Mouse (Mus musculus) frontal cortex, postnatal 36 days (tissue): Measurements from ENCODE around the gene Faf1.

Source experiments
- DNase-seq, 2 experiments: peaks; one replicate each; pipeline ENCODE4 v3.0.0; 2022; ENCODE audit warnings: low spot score in 2 of 2

Faf1 gene

GRCm38 (mm10) chr4:109904487-109904886 is 228.1 kb downstream of the Faf1 start:
- no peak for DNase-seq

GRCm38 (mm10) chr4:109929058-109929457 is 252.7 kb downstream of the Faf1 start:
- no peak for DNase-seq

GRCm38 (mm10) chr4:109930445-109930844 is 254.1 kb downstream of the Faf1 start:
- no peak for DNase-seq

- DNase-seq = no peak
Observed at GRCm38 (mm10) chr4:109930935-109931334, 254.5 kb downstream of the Faf1 start.

DNA sequence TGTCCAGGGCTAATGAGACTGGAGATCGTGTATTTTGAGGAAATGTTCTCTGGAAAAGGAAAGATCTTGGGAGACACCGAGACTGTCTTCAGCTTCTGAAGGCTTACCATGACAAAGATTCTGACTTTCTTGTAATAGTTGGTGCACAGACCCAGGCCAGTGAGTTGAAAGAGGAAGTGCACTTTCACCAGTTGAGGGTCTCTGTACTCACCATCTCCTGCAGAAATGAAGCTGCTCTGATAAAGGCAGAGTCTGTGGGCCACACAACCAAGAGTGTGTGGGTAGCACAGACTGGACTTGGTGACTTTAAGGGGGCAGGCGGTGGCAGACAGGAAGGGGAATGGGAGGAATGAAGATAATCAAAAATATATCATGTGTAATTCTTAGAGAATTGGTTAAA is 260.2 kb downstream of the Faf1 start:
- no peak for DNase-seq

GRCm38 (mm10) chr4:109939291-109939690 is 262.9 kb downstream of the Faf1 start:
- no peak for DNase-seq

DNA sequence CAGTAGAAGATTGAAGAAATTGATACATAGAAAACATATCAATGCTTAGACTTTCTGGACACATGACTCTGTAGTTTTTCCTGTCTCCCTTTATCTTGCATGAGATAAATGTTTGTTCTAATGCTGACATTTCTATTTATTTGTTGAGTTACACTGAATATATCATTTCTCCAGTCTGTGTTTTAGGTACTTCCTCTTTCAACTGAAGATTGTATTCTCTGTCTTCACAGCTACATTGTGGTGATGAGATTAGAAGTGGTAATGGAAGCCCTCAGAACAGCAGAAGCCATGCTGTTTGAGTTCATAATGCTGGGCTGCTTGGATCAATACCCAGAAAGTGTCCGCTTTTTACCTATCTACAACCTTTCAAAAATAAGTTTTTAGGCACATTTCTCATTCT is 269.2 kb downstream of the Faf1 start:
- no peak for DNase-seq

DNA sequence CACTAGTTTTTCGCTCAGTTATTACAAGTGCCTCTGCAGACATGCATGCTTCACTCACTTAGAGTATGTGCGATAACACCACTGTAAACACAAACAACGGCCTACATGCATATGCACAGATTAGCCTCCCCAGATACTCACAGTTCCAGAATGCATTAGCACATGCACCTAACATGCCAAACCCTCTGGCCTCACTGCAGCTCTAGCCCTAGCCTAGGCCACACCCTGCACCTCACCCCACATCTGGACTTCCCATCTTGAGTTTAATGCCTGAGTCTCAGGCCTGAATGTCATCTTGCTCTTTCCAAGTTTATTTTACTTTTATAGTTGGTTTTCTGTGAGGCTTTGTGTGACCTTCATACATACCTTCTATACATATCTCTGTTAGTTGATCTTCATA is 272.9 kb downstream of the Faf1 start:
- DNase-seq = no peak

DNA sequence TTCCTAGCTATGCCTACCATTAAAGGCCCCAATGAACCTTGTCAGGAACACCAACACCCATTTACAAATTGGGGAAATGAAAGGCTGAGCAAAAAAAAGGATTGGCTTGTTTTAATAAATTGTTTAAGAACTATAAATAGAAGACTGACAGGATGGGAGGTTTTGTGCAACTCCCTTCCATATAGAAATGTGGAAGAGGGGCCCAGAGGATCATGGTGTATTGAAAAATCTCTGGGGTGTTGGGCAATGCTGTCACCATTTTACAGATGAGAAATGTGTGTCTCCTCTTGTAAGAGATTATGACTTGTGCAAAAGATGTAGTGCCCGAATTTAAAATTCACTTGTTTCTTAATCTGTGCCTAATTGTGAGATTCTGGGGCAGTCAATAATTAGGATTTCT is 277.1 kb downstream of the Faf1 start:
- no peak for DNase-seq

- DNase-seq = no peak
Observed at GRCm38 (mm10) chr4:109960201-109960935, 284.0 kb downstream of the Faf1 start.

- no peak for DNase-seq
Observed at GRCm38 (mm10) chr4:109963570-109964279, 287.3 kb downstream of the Faf1 start.

DNA sequence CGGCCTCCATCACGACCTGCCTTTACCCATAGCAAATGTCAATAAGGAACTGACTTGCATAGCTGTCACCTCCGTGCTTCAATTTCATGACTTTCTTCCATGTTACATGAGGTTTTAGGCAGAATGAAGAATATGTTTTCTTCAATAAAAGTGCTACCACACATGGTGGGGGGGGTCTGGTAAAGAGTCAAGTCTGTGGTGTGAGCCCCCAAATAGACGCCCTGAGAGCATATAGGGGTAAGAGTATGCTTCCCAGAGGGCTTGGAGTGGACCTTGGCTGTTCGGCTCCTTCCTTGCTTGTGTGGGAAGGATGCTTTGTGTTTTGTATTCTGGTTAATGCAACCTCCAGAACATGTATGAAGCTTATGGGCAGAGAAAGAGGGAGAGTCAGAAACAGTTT is 293.2 kb downstream of the Faf1 start:
- no peak for DNase-seq

DNA sequence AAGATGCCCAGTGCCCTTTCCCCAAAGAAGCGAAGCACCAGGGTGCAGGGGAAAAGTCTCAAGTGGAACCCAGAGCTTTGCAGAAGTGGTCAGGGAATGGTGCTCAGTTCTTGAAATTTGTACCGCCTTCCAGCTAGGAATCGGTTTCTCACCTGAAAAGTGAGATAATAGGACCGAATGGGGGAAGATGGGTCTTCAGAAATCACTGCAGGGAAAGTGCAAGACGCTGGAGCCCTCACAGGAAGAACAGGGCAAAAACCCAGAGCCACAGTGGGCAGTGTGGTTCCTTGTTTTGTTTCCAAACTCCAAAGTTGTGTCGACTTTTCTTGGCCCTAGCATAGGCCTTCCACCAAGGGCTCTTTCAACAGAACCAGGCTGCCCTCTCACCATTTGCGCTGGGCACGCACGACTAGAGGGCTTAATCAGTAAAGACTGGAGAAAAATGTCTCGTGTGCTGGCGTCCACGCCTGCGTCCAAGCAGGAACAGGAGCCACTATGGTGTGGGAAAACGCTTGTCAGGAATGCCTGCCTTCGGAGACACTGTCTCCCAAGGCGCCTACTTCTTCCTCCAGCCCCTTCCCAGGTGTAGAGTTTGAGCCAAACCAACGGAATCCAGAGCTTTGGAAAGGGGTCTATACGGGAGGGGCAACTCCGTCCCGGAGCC is 297.7 kb downstream of the Faf1 start:
- no peak for DNase-seq

DNA sequence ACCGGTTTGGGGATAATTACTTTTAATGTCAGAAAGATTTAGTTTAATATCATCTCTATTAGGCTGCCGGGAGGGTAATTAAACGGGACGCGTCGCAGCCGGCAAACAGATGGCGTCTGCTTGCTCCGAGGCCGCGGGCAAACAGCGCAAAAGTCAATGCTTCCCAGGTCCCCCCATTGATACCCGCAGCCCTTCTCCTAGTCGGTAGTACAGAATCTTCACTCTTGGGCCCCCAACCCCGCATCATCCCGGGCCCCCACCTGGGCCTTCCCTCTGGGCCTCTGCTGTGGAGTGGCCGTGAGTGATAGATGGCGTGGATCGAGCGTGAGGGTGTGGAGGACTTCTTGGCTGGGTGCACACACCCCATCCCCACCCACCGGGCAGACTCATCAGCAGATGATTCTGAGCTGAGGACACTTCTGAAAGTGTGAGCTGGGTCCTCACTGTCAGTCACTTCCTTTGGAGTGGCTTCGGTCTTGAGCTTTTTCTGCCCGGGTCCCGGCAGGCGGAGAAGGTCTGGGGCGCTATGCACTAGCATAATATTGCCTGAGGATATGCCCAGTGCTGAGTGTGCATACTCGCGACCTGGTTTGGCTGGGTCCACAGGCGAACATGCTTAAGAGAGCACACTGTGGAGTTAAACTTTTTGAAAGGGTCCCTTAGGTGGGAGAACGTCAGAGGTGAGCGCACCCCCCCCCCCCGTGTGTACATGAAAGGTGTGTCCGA is 298.4 kb downstream of the Faf1 start:
- DNase-seq = no peak

- no peak for DNase-seq
Observed at GRCm38 (mm10) chr4:109975381-109976240, 299.2 kb downstream of the Faf1 start.

DNA sequence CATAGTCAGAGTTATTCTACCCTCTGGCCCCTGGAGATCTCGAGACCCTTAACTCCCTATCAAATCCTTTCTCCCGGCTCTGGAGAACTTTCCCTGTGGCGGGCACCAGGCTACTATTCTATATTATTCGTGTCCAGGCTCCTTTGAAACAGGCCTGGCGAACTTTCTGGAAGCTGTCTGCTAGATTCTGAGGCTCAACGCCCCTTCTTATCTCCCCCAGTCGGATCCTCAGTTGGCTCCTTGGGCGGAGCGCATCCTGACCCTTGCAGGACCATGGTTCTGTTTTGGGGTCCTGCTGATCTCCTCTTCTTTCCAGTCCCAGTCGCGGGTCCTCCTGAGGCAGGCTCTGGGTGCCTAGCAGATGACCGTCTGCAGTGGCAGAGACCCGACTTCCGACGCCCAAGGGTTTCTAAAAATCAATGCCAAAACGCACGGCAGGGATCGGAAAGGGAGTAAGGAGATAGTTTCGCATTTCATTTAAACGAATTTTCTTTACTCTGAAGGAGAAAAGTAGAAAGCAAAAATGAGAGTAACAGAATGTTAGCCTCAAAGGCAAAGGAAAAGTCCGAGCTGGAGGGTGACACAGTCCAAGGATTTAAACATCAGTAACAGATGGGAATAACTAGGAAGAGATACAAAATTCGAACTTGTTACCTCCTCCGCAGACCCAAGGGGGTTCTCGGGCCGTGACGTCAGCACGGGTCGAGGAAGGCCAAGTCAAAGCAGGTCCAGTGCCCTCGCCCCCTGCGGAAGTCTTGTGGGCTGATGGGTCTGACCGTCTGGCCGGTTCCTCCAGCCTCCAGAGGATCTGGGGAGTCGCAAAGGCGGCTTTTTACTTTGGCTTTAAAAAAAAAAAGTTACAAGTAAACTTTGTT is 300.1 kb downstream of the Faf1 start:
- no peak for DNase-seq

GRCm38 (mm10) chr4:109977148-109978067 is 301.0 kb downstream of the Faf1 start, which contains the start of gene Dmrta2:
Gene Dmrta2, plus strand, starts transcription at chr4:109978053.
- DNase-seq = peak in 1 of 2 experiments; percentile 55

DNA sequence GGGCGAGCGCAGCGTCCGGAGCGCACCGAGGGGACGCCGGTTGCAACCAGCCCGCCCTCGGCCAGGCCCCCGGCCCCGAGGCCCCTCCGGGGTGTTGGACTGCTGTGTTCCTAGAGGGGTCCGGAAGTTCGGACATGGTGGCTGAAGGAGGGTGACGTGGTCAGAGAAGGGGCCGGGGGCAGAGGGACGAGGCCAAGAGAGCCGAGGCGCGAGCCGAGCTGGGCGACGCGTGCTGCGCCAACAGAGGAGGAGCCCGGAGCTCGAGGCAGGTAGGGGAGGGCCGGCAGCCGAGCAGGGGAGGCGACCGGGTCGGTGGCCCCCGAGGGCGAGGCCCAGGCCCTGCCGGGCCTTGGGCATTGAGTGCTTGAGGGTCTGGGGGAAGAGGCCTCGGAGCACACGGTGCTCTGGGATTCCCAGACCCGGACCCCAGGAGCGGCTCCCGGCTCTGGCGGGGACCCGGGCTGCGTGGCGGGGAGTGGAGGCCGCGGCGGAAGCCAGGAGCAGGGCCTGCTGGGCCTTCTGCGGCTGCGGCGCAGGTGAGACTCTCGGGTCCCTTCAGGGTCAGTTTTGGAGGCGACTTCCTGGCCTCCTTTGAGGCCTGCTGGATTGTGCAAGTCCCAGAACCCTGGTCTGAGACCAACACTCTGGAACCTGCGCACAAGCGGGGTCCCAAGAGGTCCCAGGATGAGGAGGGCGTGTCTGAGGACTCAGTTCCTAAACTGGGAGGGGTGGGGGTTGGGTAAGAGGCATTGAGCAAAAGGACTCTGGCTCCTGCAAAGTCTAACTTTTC is 301.9 kb downstream of the Faf1 start:
- DNase-seq = no peak
